Mouse (Mus musculus) ES-Bruce4 (cell line): ENCODE data around the gene Dgkd.

Experiments used
- CTCF ChIP-seq: IDR thresholded peaks from one replicate; pipeline ENCODE4 v1.8.1; 2011; ENCODE audit warnings: low read depth, low read length
- EP300 ChIP-seq: IDR thresholded peaks from 2 replicates; pipeline ENCODE4 v1.6.1; 2011; ENCODE audit warnings: low read depth, low read length; ENCODE audit not compliant: insufficient read depth
- POLR2A ChIP-seq: IDR thresholded peaks from one replicate; pipeline ENCODE4 v1.8.1; 2011; ENCODE audit warnings: low read length; ENCODE audit not compliant: insufficient read depth

GRCm38 (mm10) chr1:87880326-87880627, 27.2 kb downstream of the Dgkd start:
- TF ChIP-seq POLR2A: no peak
- TF ChIP-seq CTCF: no peak
- TF ChIP-seq EP300: no peak
